Mouse (Mus musculus) kidney, embryonic 16.5 days (tissue): ENCODE measurements at regions not wholly inside any gene's neighbourhood (a gene's known extent, or its start where the extent isn't known, plus 50 kb on each side); places are given as distances from the start of the nearest gene placed in this dataset.

ENCODE experiments used
- ATAC-seq: fragments of 200-750 bp; cut with Nextera tagmentation; 2 replicates; pipeline ENCODE4 v1.8.0; 2017; ENCODE audit warnings: moderate TSS enrichment; ENCODE audit not compliant: low FRiP score, low TSS enrichment
- H3K27ac ChIP-seq: fragments of 300-500 bp; sonication (generic); 2 replicates; pipeline ENCODE4 v1.5.1; 2014; ENCODE audit warnings: low read length
- H3K27me3 ChIP-seq: fragments of 300-500 bp; sonication (generic); 2 replicates; pipeline ENCODE4 v1.6.1; 2014; ENCODE audit warnings: low read length, control low read depth, mixed read lengths; ENCODE audit not compliant: insufficient read depth
- H3K36me3 ChIP-seq: fragments of 300-500 bp; sonication (generic); 2 replicates; pipeline ENCODE4 v1.6.1; 2014; ENCODE audit warnings: low read length, control low read depth, mixed read lengths; ENCODE audit not compliant: insufficient read depth
- H3K4me1 ChIP-seq: fragments of 300-500 bp; sonication (generic); 2 replicates; pipeline ENCODE4 v1.6.1; 2014; ENCODE audit warnings: low read length, control low read depth, mixed read lengths; ENCODE audit not compliant: insufficient read depth
- H3K4me2 ChIP-seq: fragments of 300-500 bp; sonication (generic); replicated peaks from 2 replicates; pipeline ENCODE4 v1.6.1; 2014; ENCODE audit warnings: low read depth, low read length
- H3K4me3 ChIP-seq: fragments of 300-500 bp; sonication (generic); 2 replicates; pipeline ENCODE4 v1.5.1; 2014; ENCODE audit warnings: mild to moderate bottlenecking, low read length
- H3K9ac ChIP-seq: fragments of 300-500 bp; sonication (generic); replicated peaks from 2 replicates; pipeline ENCODE4 v1.6.1; 2014; ENCODE audit warnings: low read length
- H3K9me3 ChIP-seq: fragments of 300-500 bp; sonication (generic); 2 replicates; pipeline ENCODE4 v1.6.1; 2016; ENCODE audit warnings: low read length, control low read depth
- WGBS: fragments of 180-500 bp; shearing (Covaris S2); extraction: QIAGEN DNeasy Blood & Tissue Kit; methylation state at CpG from one replicate; pipeline ENCODE4 v1.1.7; 2014; 5-methylcytosine and 5-hydroxymethylcytosine counted together

GRCm38 (mm10) chr3:100773237-100773636 lies 52.0 kb upstream of the Vtcn1 start:
- Histone ChIP-seq H3K4me1 (peaks cover 25% of the 10 kb centered on the region; the same call in 1 of the 2 replicates), H3K4me2 (no peak overlapping the region), H3K9me3 (no peaks in the 10 kb centered on the region), H3K27me3 (no peaks in the 10 kb centered on the region), H3K36me3 (no peaks in the 10 kb centered on the region), H3K4me3 (no peak overlapping the region), H3K27ac (no peak overlapping the region), H3K9ac (no peak overlapping the region)
- ATAC-seq = no peak
- 57% methylated on average over 6 of the region's 6 CpGs for WGBS

- no peaks in the 10 kb centered on the region for H3K27me3 ChIP-seq
- no peak overlapping the region for H3K27ac ChIP-seq
- peaks cover 27% of the 10 kb centered on the region; the same call in 1 of the 2 replicates for H3K4me1 ChIP-seq
- WGBS = 37% methylated on average over 4 of the region's 4 CpGs
- no peaks in the 10 kb centered on the region for H3K36me3 ChIP-seq
- no peak overlapping the region for H3K4me3 ChIP-seq
- no peaks in the 10 kb centered on the region for H3K9me3 ChIP-seq
- ATAC-seq = peak; percentile 7; the same call in 1 of the 2 replicates
- H3K4me2 ChIP-seq = no peak overlapping the region
- H3K9ac ChIP-seq = no peak overlapping the region
Measured at GRCm38 (mm10) chr3:100771363-100771762, 53.9 kb upstream of the Vtcn1 start.

GRCm38 (mm10) chr3:100770841-100771240 lies 54.4 kb upstream of the Vtcn1 start:
- no peak overlapping the region for H3K4me3 ChIP-seq
- H3K4me2 ChIP-seq = no peak overlapping the region
- peak; percentile 40; the same call in 1 of the 2 replicates for ATAC-seq
- H3K4me1 ChIP-seq = peaks cover 27% of the 10 kb centered on the region; the same call in 1 of the 2 replicates
- no peaks in the 10 kb centered on the region for H3K36me3 ChIP-seq
- no peak overlapping the region for H3K9ac ChIP-seq
- no peaks in the 10 kb centered on the region for H3K9me3 ChIP-seq
- no peak overlapping the region for H3K27ac ChIP-seq
- WGBS = 38% methylated on average over 3 of the region's 3 CpGs
- H3K27me3 ChIP-seq = no peaks in the 10 kb centered on the region

GRCm38 (mm10) chr3:100769146-100769545 lies 56.1 kb upstream of the Vtcn1 start:
- H3K27ac ChIP-seq = no peak overlapping the region
- 61% methylated on average over 4 of the region's 4 CpGs for WGBS
- H3K27me3 ChIP-seq = no peaks in the 10 kb centered on the region
- H3K9ac ChIP-seq = no peak overlapping the region
- H3K9me3 ChIP-seq = no peaks in the 10 kb centered on the region
- no peak overlapping the region for H3K4me2 ChIP-seq
- H3K36me3 ChIP-seq = no peaks in the 10 kb centered on the region
- H3K4me3 ChIP-seq = no peak overlapping the region
- no peak for ATAC-seq
- peaks cover 27% of the 10 kb centered on the region; the same call in 1 of the 2 replicates for H3K4me1 ChIP-seq

GRCm38 (mm10) chr3:100768170-100768624 lies 57.1 kb upstream of the Vtcn1 start:
- ATAC-seq = peak; percentile 53
- Histone ChIP-seq H3K4me3 (no peak overlapping the region), H3K27me3 (no peaks in the 10 kb centered on the region), H3K4me1 (peaks cover 19% of the 10 kb centered on the region; the same call in 1 of the 2 replicates), H3K27ac (no peak overlapping the region), H3K36me3 (no peaks in the 10 kb centered on the region), H3K9me3 (no peaks in the 10 kb centered on the region), H3K9ac (peak overlapping the region; percentile 55), H3K4me2 (peak overlapping the region; percentile 39; the same call in 1 of the 2 replicates)
- 33% methylated on average over 12 of the region's 15 CpGs for WGBS

- 64% methylated on average over 7 of the region's 7 CpGs for WGBS
- Histone ChIP-seq H3K4me3 (no peak overlapping the region), H3K9me3 (no peaks in the 10 kb centered on the region), H3K9ac (no peak overlapping the region), H3K36me3 (no peaks in the 10 kb centered on the region), H3K27ac (no peak overlapping the region), H3K4me2 (no peak overlapping the region), H3K27me3 (no peaks in the 10 kb centered on the region), H3K4me1 (0 out of 2 replicates have a peak, but pooled peaks cover 9% of the 10 kb centered on the region)
- no peak for ATAC-seq
Measured at GRCm38 (mm10) chr3:100765323-100765722, 59.9 kb upstream of the Vtcn1 start.

- no peaks in the 10 kb centered on the region for H3K36me3 ChIP-seq
- no peak overlapping the region for H3K4me3 ChIP-seq
- no peak overlapping the region for H3K9ac ChIP-seq
- H3K4me1 ChIP-seq = no peaks in the 10 kb centered on the region
- no peak for ATAC-seq
- H3K27ac ChIP-seq = no peak overlapping the region
- H3K27me3 ChIP-seq = no peaks in the 10 kb centered on the region
- no peak overlapping the region for H3K4me2 ChIP-seq
- H3K9me3 ChIP-seq = no peaks in the 10 kb centered on the region
Measured at GRCm38 (mm10) chr3:100762895-100763294, 62.4 kb upstream of the Vtcn1 start.

GRCm38 (mm10) chr3:100759091-100759941 lies 65.9 kb upstream of the Vtcn1 start:
- Histone ChIP-seq H3K36me3 (no peaks in the 10 kb centered on the region), H3K9me3 (no peaks in the 10 kb centered on the region), H3K9ac (no peak overlapping the region), H3K4me1 (no peaks in the 10 kb centered on the region), H3K27me3 (no peaks in the 10 kb centered on the region), H3K4me3 (no peak overlapping the region), H3K4me2 (no peak overlapping the region), H3K27ac (no peak overlapping the region)
- ATAC-seq = no peak
- 86% methylated on average over 3 of the region's 3 CpGs for WGBS

GRCm38 (mm10) chr3:100754677-100755076 lies 69.4 kb upstream of the Man1a2 start:
- H3K9ac ChIP-seq = no peak overlapping the region
- WGBS = 85% methylated on average over 1 of the region's 1 CpGs

GRCm38 (mm10) chr3:100751211-100751610 lies 65.9 kb upstream of the Man1a2 start:
- H3K27me3 ChIP-seq = no peaks in the 10 kb centered on the region
- no peak overlapping the region for H3K4me3 ChIP-seq
- H3K4me2 ChIP-seq = no peak overlapping the region
- no peak for ATAC-seq
- WGBS = 83% methylated on average over 1 of the region's 1 CpGs
- no peaks in the 10 kb centered on the region for H3K36me3 ChIP-seq
- no peak overlapping the region for H3K27ac ChIP-seq
- H3K9me3 ChIP-seq = no peaks in the 10 kb centered on the region
- no peak overlapping the region for H3K9ac ChIP-seq
- no peaks in the 10 kb centered on the region for H3K4me1 ChIP-seq

More at GRCm38 (mm10) chr3:100754677-100755076, 69.4 kb upstream of the Man1a2 start:
- Histone ChIP-seq H3K9me3 (no peaks in the 10 kb centered on the region), H3K4me1 (no peaks in the 10 kb centered on the region), H3K4me3 (no peak overlapping the region), H3K27me3 (no peaks in the 10 kb centered on the region), H3K4me2 (no peak overlapping the region), H3K36me3 (no peaks in the 10 kb centered on the region), H3K27ac (no peak overlapping the region)
- ATAC-seq = no peak
